Mouse (Mus musculus) thymus, postnatal 25 days (tissue): Measurements from ENCODE around the gene Fem1b.
A peak's percentile ranks its signal among the peaks of the same experiment; 100 is the strongest.
"Not testable (repeated sequence)": the region's sequence is repeated elsewhere in the genome, so short reads cannot be mapped to it uniquely, and the experiment has no call there.

ENCODE experiments used
- DNase-seq: peaks from one replicate; pipeline ENCODE4 v3.0.0; 2022

The Fem1b gene

DNA sequence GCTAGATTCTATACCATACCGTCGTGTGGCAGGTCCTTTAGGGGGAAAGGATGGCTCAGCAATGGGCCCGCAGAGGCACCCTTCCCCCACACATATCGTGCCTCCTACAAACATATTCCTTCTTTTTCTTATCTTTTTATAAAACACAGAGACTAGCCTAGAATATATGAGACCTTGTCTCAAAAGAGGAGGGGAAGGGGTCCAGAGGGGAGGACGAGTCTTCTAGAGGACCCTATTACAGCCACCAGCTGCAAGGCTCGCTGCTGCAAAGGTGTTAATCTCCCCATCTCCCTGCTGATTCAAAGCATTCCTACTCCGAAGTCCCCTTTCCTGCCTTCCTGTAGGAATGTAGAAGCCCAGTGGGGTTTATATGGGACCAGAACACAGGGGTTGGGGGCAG, 14.7 kb upstream of the Fem1b start:
- DNase-seq = no peak

GRCm38 (mm10) chr9:62825791-62826393, 14.2 kb upstream of the Fem1b start:
- peak; percentile 44 for DNase-seq

- no peak for DNase-seq
Observed at GRCm38 (mm10) chr9:62821811-62822210, 10.1 kb upstream of the Fem1b start.

DNA sequence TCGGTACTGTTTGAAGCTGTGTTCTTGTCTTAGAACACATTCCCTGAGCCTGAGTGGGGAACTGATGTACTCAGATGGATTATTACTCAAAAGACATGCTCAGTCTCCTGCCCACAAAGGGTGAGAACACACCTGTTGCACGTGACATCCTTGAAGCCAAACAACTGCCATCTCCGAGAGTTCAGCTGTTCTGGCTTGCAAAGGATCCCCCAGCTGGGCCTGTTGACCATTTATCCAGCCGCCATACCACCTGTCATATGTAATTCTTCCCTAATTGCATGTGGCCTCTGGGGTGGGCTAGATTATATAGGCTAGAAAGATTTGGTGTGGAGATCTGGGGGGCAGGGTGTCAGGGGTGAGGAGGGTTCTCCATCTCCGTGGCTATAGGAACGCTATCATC, 9.1 kb upstream of the Fem1b start:
- no peak for DNase-seq

DNA sequence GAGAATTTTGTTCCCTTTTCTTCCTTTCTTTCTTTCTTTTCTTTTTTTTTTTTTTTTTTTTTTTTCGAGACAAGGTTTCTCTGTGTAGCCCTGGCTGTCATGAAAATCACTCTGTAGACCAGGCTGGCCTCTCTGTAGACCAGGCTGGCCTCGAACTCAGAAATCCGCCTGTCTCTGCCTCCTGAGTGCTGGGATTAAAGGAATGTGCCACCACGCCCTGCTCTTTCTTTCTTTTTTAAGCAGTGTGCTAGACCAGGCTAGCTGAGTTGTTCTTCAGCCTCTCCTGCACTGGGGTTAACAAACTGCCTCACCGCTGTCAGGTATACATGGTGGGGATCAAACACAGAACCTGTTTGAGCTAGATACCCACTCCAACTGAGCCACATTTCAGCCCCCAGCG, 8.2 kb upstream of the Fem1b start:
- not testable (repeated sequence) for DNase-seq

DNA sequence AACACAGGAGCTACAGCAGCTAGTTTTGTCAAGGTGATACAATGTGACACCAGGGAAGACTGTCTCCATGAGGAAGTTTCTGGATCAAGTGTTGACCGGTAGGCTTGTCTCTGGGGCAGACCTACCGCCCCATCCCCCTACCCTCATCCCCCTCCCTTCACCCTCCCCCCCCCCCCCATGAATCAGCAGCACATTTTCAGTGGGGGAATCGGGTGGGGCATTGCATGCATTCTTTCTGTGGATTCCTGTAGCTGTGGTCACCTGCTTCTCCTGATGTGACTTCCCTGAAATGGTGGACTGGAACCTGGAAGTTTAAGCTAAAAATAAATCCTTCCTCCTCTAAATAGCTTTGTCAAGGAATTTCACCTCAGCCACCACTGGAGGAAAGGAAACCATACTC, 7.8 kb upstream of the Fem1b start:
- DNase-seq = no peak

DNA sequence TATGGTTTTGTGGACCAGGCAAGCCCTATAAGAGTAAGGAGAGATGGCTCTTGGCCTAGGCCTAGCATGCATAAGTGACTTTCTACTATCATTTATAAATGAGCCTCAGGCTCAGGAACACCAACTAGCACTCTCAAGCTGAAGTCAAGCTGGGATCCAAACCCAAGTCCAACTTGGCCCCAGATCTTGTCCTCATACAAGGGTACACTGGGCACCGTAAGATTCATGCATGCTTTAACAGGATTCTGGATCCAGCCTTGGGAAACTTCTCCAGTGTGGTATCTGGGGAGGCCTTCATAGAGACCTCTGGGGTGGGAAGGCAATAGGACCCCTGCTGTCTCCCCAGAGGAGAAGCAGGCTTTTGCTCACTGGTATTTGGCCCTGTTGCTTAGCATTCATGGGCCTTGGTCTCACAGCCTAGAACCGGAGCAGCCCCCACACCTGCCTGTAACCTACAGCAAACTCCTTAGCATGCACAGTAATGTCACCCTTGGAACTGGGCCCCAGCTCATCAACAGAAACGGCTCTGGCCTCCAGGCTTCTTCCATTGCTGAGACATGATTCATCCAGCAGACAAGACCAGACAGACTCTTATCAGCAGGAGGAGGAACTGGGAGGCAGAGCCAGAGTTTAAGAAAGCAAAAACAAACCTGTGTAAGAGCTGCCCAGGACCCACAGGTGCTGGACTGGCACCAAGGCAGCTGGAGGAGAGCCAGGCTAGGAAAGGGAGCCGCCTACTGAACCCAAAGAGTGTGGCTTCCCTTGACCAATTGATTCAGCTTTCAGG, 6.3 kb upstream of the Fem1b start:
- DNase-seq = no peak

GRCm38 (mm10) chr9:62817099-62817571, 5.4 kb upstream of the Fem1b start:
- DNase-seq = no peak

DNA sequence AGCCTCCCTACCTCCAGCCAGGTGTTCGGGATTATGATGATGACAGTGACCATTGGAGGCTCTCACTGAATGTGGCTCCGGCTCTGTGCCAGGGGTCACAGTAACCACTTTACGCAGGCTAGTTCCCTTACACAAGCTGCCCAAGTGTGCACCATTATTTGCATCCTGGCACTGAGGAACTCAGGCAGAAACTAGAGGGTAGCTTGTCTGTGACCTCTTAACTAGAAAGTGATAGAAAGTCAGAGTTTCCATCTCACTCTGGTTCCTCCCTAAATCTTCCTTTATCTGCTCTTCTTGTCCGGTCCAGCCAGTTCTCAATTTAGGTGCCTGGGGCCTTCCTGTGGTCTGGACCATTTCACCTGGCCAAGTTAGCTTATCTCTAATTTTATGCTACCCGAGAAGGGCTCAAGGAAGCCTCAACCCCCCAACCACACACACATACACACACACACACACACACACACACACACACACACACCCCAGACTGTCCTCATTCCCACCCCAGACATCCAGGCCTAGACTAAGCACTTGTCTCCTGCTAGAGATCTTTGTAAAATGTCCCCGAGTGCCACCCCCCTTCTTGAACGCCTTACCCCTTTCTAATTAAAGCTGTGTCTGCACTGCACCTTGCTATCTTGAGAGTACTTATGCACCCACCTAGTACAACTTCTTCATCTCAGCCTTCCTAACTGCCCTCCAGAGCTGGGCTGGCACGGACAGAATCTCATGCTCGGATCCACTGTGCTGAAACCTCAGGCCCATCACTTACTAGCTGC, 4.8 kb upstream of the Fem1b start:
- DNase-seq = no peak

DNA sequence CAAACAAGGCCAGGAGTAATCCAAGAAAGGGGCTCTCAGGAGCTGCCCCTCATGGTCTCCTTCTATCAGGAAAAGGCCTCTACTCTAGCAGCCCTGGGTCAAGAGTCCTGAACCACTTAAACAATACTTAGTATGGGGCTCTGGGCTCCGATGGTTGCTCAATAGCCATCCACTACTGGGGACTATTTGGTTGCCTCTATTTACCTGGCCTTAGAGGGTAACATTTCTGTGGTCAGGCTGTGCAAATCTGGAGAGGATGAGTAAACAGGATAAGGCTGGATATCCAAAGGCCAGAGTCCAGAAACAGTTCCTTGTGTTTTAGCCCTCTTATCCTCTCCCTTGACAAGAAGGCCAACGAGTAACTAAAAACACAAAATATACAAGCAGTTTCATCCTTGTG, 3.0 kb upstream of the Fem1b start:
- DNase-seq = no peak

DNA sequence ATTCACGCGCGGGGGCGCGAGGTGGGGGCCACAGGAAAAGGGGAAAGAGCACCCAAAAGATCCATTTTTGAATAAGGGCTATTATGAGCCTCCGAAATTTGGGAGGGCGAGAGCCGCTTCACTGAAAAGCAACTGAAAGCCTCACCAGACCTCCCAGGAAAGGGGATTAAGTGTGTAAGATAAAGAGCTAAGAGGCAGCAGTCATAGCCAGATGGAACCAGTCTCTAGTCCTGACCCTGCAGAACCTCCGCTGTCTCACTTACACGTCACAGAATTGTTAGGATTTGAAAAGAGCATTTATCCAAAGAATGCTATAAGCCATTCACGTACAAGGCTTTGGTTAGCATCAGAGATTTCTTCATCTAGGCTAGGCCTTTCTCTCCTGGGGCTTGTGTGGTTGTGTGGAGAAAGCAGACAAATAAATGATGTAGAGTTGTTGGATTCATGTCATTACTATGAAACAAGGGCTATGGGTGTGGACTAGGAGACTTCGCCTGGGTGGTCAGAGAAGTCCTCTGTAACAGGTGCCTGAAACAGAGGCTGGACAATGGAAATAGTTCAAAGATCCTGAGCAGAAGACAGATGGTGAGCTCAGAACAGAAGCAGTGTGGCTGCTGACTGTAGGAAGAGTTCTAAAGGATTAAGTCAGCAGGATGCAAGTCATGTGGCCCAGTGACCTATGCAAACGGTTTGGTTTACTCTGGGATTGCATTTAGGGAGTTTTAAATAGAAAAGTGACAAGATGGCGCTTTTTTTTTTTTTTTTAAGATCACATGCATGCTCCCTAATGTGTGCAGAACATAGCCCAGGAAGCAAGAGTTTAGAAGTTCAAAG, 699 bp upstream of the Fem1b start:
- no peak for DNase-seq

- peak; percentile 39 for DNase-seq
Observed at GRCm38 (mm10) chr9:62810543-62811515, 905 bp downstream of the Fem1b start.

DNA sequence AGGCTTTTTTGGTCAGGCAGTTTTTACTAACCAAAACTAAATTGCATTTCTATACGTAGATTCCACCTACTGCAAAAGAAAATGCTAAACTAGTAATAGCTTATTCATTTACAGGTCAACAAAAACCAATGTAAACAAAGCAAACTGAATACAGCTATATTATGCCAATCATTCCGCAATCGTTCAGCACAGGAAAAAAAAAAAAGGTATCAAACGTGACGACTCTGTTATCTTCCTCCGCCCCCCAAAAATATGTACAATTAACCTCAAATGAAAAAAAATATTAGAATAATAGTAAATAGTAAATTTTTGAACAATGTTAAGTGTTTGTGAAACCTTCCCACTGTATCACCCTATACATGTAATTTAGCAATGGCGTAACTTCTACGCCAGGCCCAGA, 1.6 kb downstream of the Fem1b start:
- DNase-seq = no peak

DNA sequence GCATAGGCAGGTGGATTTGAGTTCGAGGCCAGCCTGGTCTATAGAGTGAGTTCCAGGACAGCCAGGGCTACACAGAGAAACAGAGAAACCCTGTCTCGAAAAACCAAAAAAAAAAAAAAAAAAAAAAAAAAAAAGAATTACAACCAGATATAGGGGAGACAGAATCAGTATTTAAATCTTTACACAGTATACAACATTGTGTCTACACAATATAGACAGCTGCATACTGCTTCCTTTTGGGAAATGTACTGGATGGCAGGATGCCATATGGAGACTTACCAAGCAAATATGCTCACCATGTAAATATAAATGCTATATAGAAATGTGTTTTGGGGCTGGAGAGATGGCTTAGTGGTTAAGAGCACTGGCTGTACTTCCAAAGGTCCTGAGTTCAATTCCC, 12.5 kb downstream of the Fem1b start:
- DNase-seq = not testable (repeated sequence)

- DNase-seq = no peak
Observed at GRCm38 (mm10) chr9:62789856-62790255, 21.9 kb downstream of the Fem1b start.

- DNase-seq = no peak
Observed at GRCm38 (mm10) chr9:62786721-62787120, 25.0 kb downstream of the Fem1b start.

DNA sequence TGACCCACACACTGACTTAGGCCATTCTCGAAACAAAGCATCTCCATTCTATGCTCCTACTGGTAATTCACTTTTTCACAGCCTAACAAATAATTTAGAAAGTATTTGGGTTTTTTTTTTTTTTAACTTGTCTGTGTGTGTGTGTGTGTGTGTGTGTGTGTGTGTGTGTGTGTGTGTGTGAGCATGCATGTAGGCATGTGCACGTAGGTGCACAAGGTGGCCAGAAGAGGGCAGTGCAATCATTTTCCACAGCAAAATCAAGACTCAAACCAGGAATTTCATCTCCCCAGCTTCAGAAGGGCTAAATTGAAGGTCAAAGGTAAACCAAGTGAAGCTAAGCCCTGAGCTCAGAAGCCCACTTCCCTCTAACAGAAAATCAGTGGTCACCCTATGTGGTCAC, 27.5 kb downstream of the Fem1b start:
- DNase-seq = no peak

DNA sequence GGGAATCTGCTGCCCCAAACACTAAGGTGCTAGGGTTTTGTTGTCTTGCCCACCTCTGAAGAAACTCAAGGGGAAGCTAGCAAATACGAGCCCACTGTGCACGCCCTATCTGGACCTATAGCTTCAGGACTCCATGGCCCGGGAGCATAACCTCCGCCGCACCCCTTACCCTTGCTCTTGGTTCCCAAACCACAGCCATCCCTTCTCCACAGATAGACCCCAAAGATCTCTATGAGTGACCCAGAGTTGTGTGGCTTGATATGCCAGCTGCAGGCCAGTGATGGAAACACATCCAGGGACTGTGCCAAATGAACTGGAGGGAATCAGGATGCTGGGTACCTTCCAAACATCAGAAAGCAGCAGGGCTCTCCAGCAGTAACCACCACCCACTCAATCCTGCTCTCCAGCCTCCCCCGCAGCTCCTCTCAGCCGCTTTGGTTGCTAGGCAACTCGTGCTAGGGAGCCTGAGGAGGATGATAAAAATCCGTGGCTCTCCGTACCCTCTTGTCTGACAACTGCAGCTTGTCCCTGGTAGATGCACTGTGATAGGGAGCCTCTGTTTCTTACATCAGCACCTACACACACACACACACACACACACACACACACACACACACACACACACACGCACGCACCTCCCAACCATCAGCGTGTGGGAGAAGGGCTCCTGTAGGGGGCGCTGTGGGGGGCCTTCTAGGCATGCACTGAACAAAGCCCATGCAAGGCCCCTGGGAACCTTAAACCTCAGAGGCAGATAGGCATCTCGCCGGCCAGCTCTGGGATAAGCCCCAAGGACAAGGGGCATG, 28.6 kb downstream of the Fem1b start:
- DNase-seq = no peak

- DNase-seq = no peak
Observed at GRCm38 (mm10) chr9:62781965-62782364, 29.8 kb downstream of the Fem1b start.

GRCm38 (mm10) chr9:62778721-62779120, 33.0 kb downstream of the Fem1b start:
- no peak for DNase-seq

- peak; percentile 67 for DNase-seq
Observed at GRCm38 (mm10) chr9:62777461-62777860, 34.3 kb downstream of the Fem1b start.
